Mouse (Mus musculus): ENCODE results near the gene Fgfrl1. TPM values are rescaled to one million over a fixed set of nuclear protein-coding genes. Genes with fewer than 3 reads are reported as not detected.
"Not testable (repeated sequence)": the region's sequence is repeated elsewhere in the genome, so short reads cannot be mapped to it uniquely, and the experiment has no call there.

The Fgfrl1 gene
- total and polyA plus RNA-seq, 3 experiments = 2.1 to 7.1 (median 4.9) TPM

DNA sequence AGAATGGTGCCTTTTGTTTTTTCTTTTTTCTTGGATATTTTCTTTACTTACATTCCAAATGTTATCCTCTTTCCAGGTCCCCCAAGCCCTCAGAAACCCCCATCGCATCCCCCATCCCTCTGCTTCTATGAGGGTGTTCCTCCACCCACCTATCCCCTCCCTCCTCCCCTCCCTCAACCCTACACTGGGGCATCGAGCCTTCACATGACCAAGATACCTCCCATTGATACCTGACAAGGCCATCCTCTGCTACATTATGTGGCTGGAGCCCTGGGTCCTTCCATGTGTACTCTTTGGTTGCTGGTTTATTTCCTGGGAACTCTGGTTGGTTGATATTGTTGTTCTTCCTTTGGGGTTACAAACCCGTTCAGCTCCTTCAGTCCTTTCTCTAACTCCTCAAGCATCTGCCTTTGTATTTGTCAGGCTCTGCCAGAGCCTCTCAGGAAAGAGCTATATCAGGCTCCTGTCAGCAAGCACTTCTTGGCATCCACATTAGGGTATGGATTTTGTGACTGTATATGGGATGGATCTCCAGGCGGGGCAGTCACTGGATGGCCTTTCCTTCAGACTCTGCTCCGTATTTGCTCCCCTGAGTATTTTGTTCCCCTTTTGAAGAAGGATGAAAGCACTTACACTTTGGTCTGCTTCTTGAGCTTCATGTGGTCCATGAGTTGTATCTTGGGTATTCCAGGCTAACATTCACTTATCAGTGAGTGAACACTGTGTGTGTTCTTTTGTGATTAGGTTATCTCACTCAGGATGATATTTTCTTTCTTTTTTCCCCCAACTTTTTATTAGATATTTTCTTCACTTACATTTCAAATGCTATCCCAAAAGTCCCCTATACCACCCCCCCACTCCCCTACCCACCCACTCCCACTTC is 58.4 kb downstream of the Fgfrl1 start:
- ATAC-seq (ENCODE audit: extremely low read depth, insufficient number of reproducible peaks, low FRiP score, poor library complexity, severe bottlenecking) (no peak), DNase-seq (ENCODE audit: low spot score) (no peak)
- Histone ChIP-seq H3K9me3 (replicated peaks) (no peaks in the 10 kb centered on the region), H3K36me3 (replicated peaks) (no peaks in the 10 kb centered on the region), H3K27me3 (ENCODE audit: insufficient read depth, low read length) (no peaks in the 10 kb centered on the region; the same call in 1 of the 2 replicates), H3K4me1 (ENCODE audit: insufficient read depth, low read depth, low read length) (no peaks in the 10 kb centered on the region), H3K4me3 (ENCODE audit: low read depth, low read length) (no peak overlapping the region)
- no peak for TF ChIP-seq POLR2AphosphoS5 (IDR thresholded peaks at IDR 0.05; ENCODE audit: insufficient replicate concordance, low read depth, low read length)
- TF ChIP-seq CTCF (IDR thresholded peaks at IDR 0.05; ENCODE audit: low read depth, low read length) = no peak
- TF ChIP-seq TAL1 (conservative IDR thresholded peaks at IDR 0.05; ENCODE audit: low read depth, low read length) = no peak
- no peak for TF ChIP-seq GATA1 (IDR thresholded peaks at IDR 0.05; ENCODE audit: borderline replicate concordance, low read length)
- TF ChIP-seq GATA2 (IDR thresholded peaks at IDR 0.05; ENCODE audit: borderline replicate concordance, low read depth, low read length) = no peak

- H3K9me3 ChIP-seq (replicated peaks); H3K4me3 ChIP-seq (ENCODE audit: low read depth, low read length); ATAC-seq (ENCODE audit: extremely low read depth, insufficient number of reproducible peaks, low FRiP score, poor library complexity, severe bottlenecking); H3K27me3 ChIP-seq (ENCODE audit: insufficient read depth, low read length); DNase-seq (ENCODE audit: low spot score); H3K36me3 ChIP-seq (replicated peaks); H3K4me1 ChIP-seq (ENCODE audit: insufficient read depth, low read depth, low read length): not testable (repeated sequence)
These were observed 59.1 kb downstream of the Fgfrl1 start for GRCm38 (mm10) chr5:108751258-108751657.

Other genes starting within 250 kb of the Fgfrl1 start
- gene Mfsd7a, start 243.5 kb upstream of the Fgfrl1 start, total RNA-seq (2014; fragmentation: Nextera tagmentation) = not detected in 2 replicates
- 0.05 TPM in 1 of 2 replicates, not detected in the other for gene Mfsd7a, start 243.5 kb upstream of the Fgfrl1 start, total RNA-seq (2017)
- not detected in 2 replicates for gene Mfsd7a, start 243.5 kb upstream of the Fgfrl1 start, polyA plus RNA-seq (2012)
- 18.5 and 23.4 TPM in 2 replicates for gene Pcgf3, start 231.2 kb upstream of the Fgfrl1 start, total RNA-seq (2014; fragmentation: Nextera tagmentation)
- gene Pcgf3, start 231.2 kb upstream of the Fgfrl1 start, total RNA-seq (2017) = 8.7 and 9.0 TPM in 2 replicates
- gene Pcgf3, start 231.2 kb upstream of the Fgfrl1 start, polyA plus RNA-seq (2012) = 9.4 and 10.3 TPM in 2 replicates
- not detected in 2 replicates for gene Cplx1, start 142.4 kb upstream of the Fgfrl1 start, total RNA-seq (2014; fragmentation: Nextera tagmentation)
- gene Cplx1, start 142.4 kb upstream of the Fgfrl1 start, total RNA-seq (2017) = 0.05 and 0.06 TPM in 2 replicates
- gene Cplx1, start 142.4 kb upstream of the Fgfrl1 start, polyA plus RNA-seq (2012) = not detected in 2 replicates
- 119 and 124 TPM in 2 replicates for gene Gak, start 62.6 kb upstream of the Fgfrl1 start, total RNA-seq (2014; fragmentation: Nextera tagmentation)
- 108 and 116 TPM in 2 replicates for gene Gak, start 62.6 kb upstream of the Fgfrl1 start, total RNA-seq (2017)
- gene Gak, start 62.6 kb upstream of the Fgfrl1 start, polyA plus RNA-seq (2012) = 84.2 and 96.4 TPM in 2 replicates
- 38.0 and 51.5 TPM in 2 replicates for gene Tmem175, start 62.6 kb upstream of the Fgfrl1 start, total RNA-seq (2014; fragmentation: Nextera tagmentation)
- gene Tmem175, start 62.6 kb upstream of the Fgfrl1 start, total RNA-seq (2017) = 22.4 and 22.9 TPM in 2 replicates
- 2.2 and 4.4 TPM in 2 replicates for gene Tmem175, start 62.6 kb upstream of the Fgfrl1 start, polyA plus RNA-seq (2012)
- 37.7 and 43.2 TPM in 2 replicates for gene Idua, start 32.1 kb upstream of the Fgfrl1 start, total RNA-seq (2014; fragmentation: Nextera tagmentation)
- gene Idua, start 32.1 kb upstream of the Fgfrl1 start, total RNA-seq (2017) = 6.2 TPM in 2 replicates
- 7.0 and 9.1 TPM in 2 replicates for gene Idua, start 32.1 kb upstream of the Fgfrl1 start, polyA plus RNA-seq (2012)
- 6.9 and 12.3 TPM in 2 replicates for gene Dgkq, start 22.7 kb upstream of the Fgfrl1 start, total RNA-seq (2014; fragmentation: Nextera tagmentation)
- gene Dgkq, start 22.7 kb upstream of the Fgfrl1 start, total RNA-seq (2017) = 7.9 and 8.3 TPM in 2 replicates
- 3.9 and 4.5 TPM in 2 replicates for gene Dgkq, start 22.7 kb upstream of the Fgfrl1 start, polyA plus RNA-seq (2012)
- gene Slc26a1, start 16.8 kb upstream of the Fgfrl1 start, total RNA-seq (2014; fragmentation: Nextera tagmentation) = 1.7 and 2.0 TPM in 2 replicates
- gene Slc26a1, start 16.8 kb upstream of the Fgfrl1 start, total RNA-seq (2017) = 0.87 and 0.93 TPM in 2 replicates
- gene Slc26a1, start 16.8 kb upstream of the Fgfrl1 start, polyA plus RNA-seq (2012) = 0.88 and 1.2 TPM in 2 replicates
- not detected in 2 replicates for gene Rnf212, start 82.6 kb downstream of the Fgfrl1 start, total RNA-seq (2014; fragmentation: Nextera tagmentation)
- not detected in 2 replicates for gene Rnf212, start 82.6 kb downstream of the Fgfrl1 start, total RNA-seq (2017)
- not detected in 2 replicates for gene Rnf212, start 82.6 kb downstream of the Fgfrl1 start, polyA plus RNA-seq (2012)
- not detected in 2 replicates for gene Tmed11, start 103.0 kb downstream of the Fgfrl1 start, total RNA-seq (2014; fragmentation: Nextera tagmentation)
- gene Tmed11, start 103.0 kb downstream of the Fgfrl1 start, total RNA-seq (2017) = not detected in 2 replicates
- gene Tmed11, start 103.0 kb downstream of the Fgfrl1 start, polyA plus RNA-seq (2012) = not detected in 2 replicates
- not detected in 2 replicates for gene Vmn2r8, start 116.5 kb downstream of the Fgfrl1 start, total RNA-seq (2014; fragmentation: Nextera tagmentation)
- under 0.01 and 0.05 TPM in 2 replicates for gene Vmn2r8, start 116.5 kb downstream of the Fgfrl1 start, total RNA-seq (2017)
- gene Vmn2r8, start 116.5 kb downstream of the Fgfrl1 start, polyA plus RNA-seq (2012) = not detected in 2 replicates
- gene Vmn2r9, start 160.2 kb downstream of the Fgfrl1 start, total RNA-seq (2014; fragmentation: Nextera tagmentation) = not detected in 2 replicates
- gene Vmn2r9, start 160.2 kb downstream of the Fgfrl1 start, total RNA-seq (2017) = under 0.01 and 0.05 TPM in 2 replicates
- not detected in 2 replicates for gene Vmn2r9, start 160.2 kb downstream of the Fgfrl1 start, polyA plus RNA-seq (2012)